Mouse (Mus musculus) heart, adult 2 months (tissue): Measurements from ENCODE around the gene Slc22a12.

ENCODE experiments used
- CTCF ChIP-seq: fragments of 200-600 bp; IDR thresholded peaks from 2 replicates; pipeline ENCODE4 v1.8.1; 2022; ENCODE audit warnings: antibody characterized with exemption, mild to moderate bottlenecking, moderate library complexity
- EP300 ChIP-seq: fragments of 200-500 bp; IDR thresholded peaks from 2 replicates; pipeline ENCODE4 v1.6.1; 2011; ENCODE audit warnings: low read depth, low read length, control low read depth; ENCODE audit not compliant: insufficient read depth
- POLR2A ChIP-seq: fragments of 200-500 bp; IDR thresholded peaks from 2 replicates; pipeline ENCODE4 v1.6.1; 2011; ENCODE audit warnings: mild to moderate bottlenecking, low read depth, low read length, control low read depth; ENCODE audit not compliant: insufficient read depth

DNA sequence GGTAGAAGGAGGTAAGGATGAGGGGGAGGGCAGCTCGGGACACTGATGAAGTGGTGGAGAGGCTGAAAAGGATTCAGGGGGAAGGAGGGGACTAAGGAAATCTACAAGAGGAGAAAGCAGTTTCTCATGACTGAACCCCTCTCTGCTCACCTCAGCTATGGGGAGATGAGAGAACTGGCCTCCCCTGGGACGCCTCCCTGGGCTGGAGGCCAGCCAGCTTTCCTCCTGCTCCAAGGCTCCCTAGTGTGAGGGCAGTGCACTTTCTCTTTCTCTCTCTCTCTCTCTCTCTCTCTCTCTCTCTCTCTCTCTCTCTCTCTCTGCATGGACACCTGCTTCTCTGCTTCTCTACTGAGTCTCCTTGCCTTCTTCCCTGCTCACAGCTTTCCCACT is 42.2 kb downstream of the Slc22a12 start:
- TF ChIP-seq EP300: no peak
- TF ChIP-seq CTCF: no peak
- no peak for TF ChIP-seq POLR2A
